In genomic region chr10:84060492-84061218, GRCm38 (mm10) we compare ENCODE assay signal across 8 mouse cellular contexts.
DNase-seq lines count a peak whose midpoint lies in the region; ATAC-seq and TF ChIP-seq lines count a peak whose summit lies in the region.

No protein-coding gene starts in this region.

- no peak overlapping the region for H3K4me3 ChIP-seq in forebrain, embryonic 15.5 days
- no peak overlapping the region for H3K4me3 ChIP-seq in heart, embryonic 16.5 days (ENCODE audit: low read length)
- no peak overlapping the region for H3K4me3 ChIP-seq in liver, adult 2 months (ENCODE audit: insufficient read depth, low read depth, low read length)
- H3K4me3 ChIP-seq in midbrain, embryonic 16.5 days (ENCODE audit: low read depth, low read length), result no peak overlapping the region

- peak; percentile 77 for ATAC-seq in cerebellum, adult (ENCODE audit: insufficient number of reproducible peaks, low FRiP score, low TSS enrichment)
- ATAC-seq in forebrain, embryonic 15.5 days (replicated peaks), result peak; percentile 86
- ATAC-seq in heart, embryonic 16.5 days (replicated peaks; ENCODE audit: extremely low read depth, insufficient read depth, low FRiP score), result peak; percentile 92
- peak; percentile 78 for ATAC-seq in midbrain, embryonic 16.5 days

- TF ChIP-seq CTCF in liver, adult 2 months (IDR thresholded peaks at IDR 0.05; ENCODE audit: low read depth, low read length), result no peak

- no peaks in the 10 kb centered on the region for H3K79me2 ChIP-seq in liver, adult 2 months (ENCODE audit: control insufficient read depth, insufficient read depth, low read length)

- H3K36me3 ChIP-seq in forebrain, embryonic 15.5 days, result no peaks in the 10 kb centered on the region
- no peaks in the 10 kb centered on the region for H3K36me3 ChIP-seq in heart, embryonic 16.5 days (ENCODE audit: control insufficient read depth, insufficient read depth)
- no peaks in the 10 kb centered on the region for H3K36me3 ChIP-seq in liver, adult 2 months (ENCODE audit: control insufficient read depth, insufficient read depth, low read length)
- no peaks in the 10 kb centered on the region for H3K36me3 ChIP-seq in midbrain, embryonic 16.5 days (ENCODE audit: control insufficient read depth, insufficient read depth, low read length)

- H3K9me3 ChIP-seq in forebrain, embryonic 15.5 days, result no peaks in the 10 kb centered on the region
- H3K9me3 ChIP-seq in heart, embryonic 16.5 days (replicated peaks; ENCODE audit: control insufficient read depth, low read length), result no peaks in the 10 kb centered on the region
- H3K9me3 ChIP-seq in midbrain, embryonic 16.5 days (replicated peaks; ENCODE audit: control insufficient read depth, low read length, poor library complexity, severe bottlenecking), result no peaks in the 10 kb centered on the region

- no peak overlapping the region for H3K9ac ChIP-seq in forebrain, embryonic 15.5 days (replicated peaks)
- peak overlapping the region; percentile 57 for H3K9ac ChIP-seq in heart, embryonic 16.5 days (ENCODE audit: low read length)
- H3K9ac ChIP-seq in liver, adult 2 months (ENCODE audit: low read depth, low read length), result no peak overlapping the region
- no peak overlapping the region for H3K9ac ChIP-seq in midbrain, embryonic 16.5 days (ENCODE audit: low read depth, low read length)

- WGBS in forebrain, embryonic 15.5 days, result 8% methylated on average over 7 of the region's 7 CpGs
- 5% methylated on average over 7 of the region's 7 CpGs for WGBS in heart, embryonic 16.5 days
- 14% methylated on average over 7 of the region's 7 CpGs for WGBS in liver, adult 2 months
- 4% methylated on average over 7 of the region's 7 CpGs for WGBS in midbrain, embryonic 16.5 days

- no peak for TF ChIP-seq POLR2A in liver, adult 2 months (IDR thresholded peaks at IDR 0.05; ENCODE audit: extremely low read depth, insufficient read depth, low read length)

- H3K4me1 ChIP-seq in forebrain, embryonic 15.5 days, result peaks cover 19% of the 10 kb centered on the region
- peaks cover 39% of the 10 kb centered on the region for H3K4me1 ChIP-seq in heart, embryonic 16.5 days (ENCODE audit: control insufficient read depth, insufficient read depth, low read length)
- peaks cover 5% of the 10 kb centered on the region for H3K4me1 ChIP-seq in liver, adult 2 months (ENCODE audit: control insufficient read depth, insufficient read depth, low read length)
- H3K4me1 ChIP-seq in midbrain, embryonic 16.5 days (ENCODE audit: control insufficient read depth, insufficient read depth, low read length), result peaks cover 15% of the 10 kb centered on the region

- peak overlapping the region; percentile 82 for H3K27ac ChIP-seq in forebrain, embryonic 15.5 days (replicated peaks)
- H3K27ac ChIP-seq in heart, embryonic 16.5 days (ENCODE audit: low read length), result peak overlapping the region; percentile 97
- H3K27ac ChIP-seq in liver, adult 2 months (replicated peaks; ENCODE audit: insufficient read depth, low read depth, low read length), result no peak overlapping the region
- no peak overlapping the region for H3K27ac ChIP-seq in midbrain, embryonic 16.5 days (ENCODE audit: low read length)

- no peaks in the 10 kb centered on the region for H3K27me3 ChIP-seq in forebrain, embryonic 15.5 days
- H3K27me3 ChIP-seq in heart, embryonic 16.5 days (ENCODE audit: control insufficient read depth, insufficient read depth, low read length), result no peaks in the 10 kb centered on the region
- H3K27me3 ChIP-seq in liver, adult 2 months (ENCODE audit: control insufficient read depth, insufficient read depth, low read length), result no peaks in the 10 kb centered on the region
- no peaks in the 10 kb centered on the region for H3K27me3 ChIP-seq in midbrain, embryonic 16.5 days (ENCODE audit: control insufficient read depth, insufficient read depth, low read depth, low read length)

- peak; percentile 75 for DNase-seq in 3T3-L1 (ENCODE audit: low read depth, low spot score)
- peak; percentile 91 to 92 for DNase-seq in kidney, postnatal 25 days
- peak; percentile 45 for DNase-seq in liver, adult 2 months (ENCODE audit: extremely low read depth, low read depth, low spot score)
- peak; percentile 22 to 26 for DNase-seq in thymus, adult 18-20 months

- H3K4me2 ChIP-seq in forebrain, embryonic 15.5 days (replicated peaks), result peak overlapping the region; percentile 3; the same call in 1 of the 2 replicates
- peak overlapping the region; percentile 48 for H3K4me2 ChIP-seq in heart, embryonic 16.5 days (ENCODE audit: low read depth, low read length)
- H3K4me2 ChIP-seq in midbrain, embryonic 16.5 days (ENCODE audit: low read length), result no peak overlapping the region

Comparison
In these comparisons a context has a peak if more than half of its experiments do, and no peak if none do; other contexts are left out.
1. DNase-seq: peak in every context shown above with its lines; median percentile 92 in kidney, postnatal 25 days; 75 in 3T3-L1; 45 in liver, adult 2 months; 24 in thymus, adult 18-20 months.
2. H3K27ac ChIP-seq: peak in forebrain, embryonic 15.5 days (single experiment) and heart, embryonic 16.5 days (single experiment); none in liver, adult 2 months (single experiment) and midbrain, embryonic 16.5 days (single experiment).
3. Peak in every context shown above with its lines, with median percentiles within 50 percentile points of each other: ATAC-seq.